Mouse (Mus musculus) C2C12 (cell line): ENCODE measurements around the gene Nudt1. TPM values are rescaled to one million over a fixed set of nuclear protein-coding genes. Genes with fewer than 3 reads are reported as not detected.
A peak's percentile ranks its signal among the peaks of the same experiment; 100 is the strongest.

Source experiments
- H3K27me3 ChIP-seq: one replicate; pipeline ENCODE4 v1.6.1; 2011; ENCODE audit not compliant: control insufficient read depth, insufficient read depth, insufficient read length
- H3K36me3 ChIP-seq: one replicate; pipeline ENCODE4 v1.6.1; 2011; ENCODE audit not compliant: control insufficient read depth, insufficient read depth
- H3K4me3 ChIP-seq: one replicate; pipeline ENCODE4 v1.5.1; 2011; ENCODE audit warnings: mild to moderate bottlenecking, control low read depth; ENCODE audit not compliant: poor library complexity, insufficient read depth, severe bottlenecking
- H3K79me2 ChIP-seq: one replicate; pipeline ENCODE4 v1.6.1; 2011; ENCODE audit not compliant: control insufficient read depth, insufficient read depth
- H3K79me3 ChIP-seq: one replicate; pipeline ENCODE4 v1.6.1; 2011; ENCODE audit warnings: low read depth, control low read depth
- H3ac ChIP-seq: one replicate; pipeline ENCODE3; 2011; ENCODE audit warnings: low read depth; ENCODE audit not compliant: control insufficient read depth, insufficient read length
- CEBPB ChIP-seq: IDR thresholded peaks from one replicate; pipeline ENCODE4 v1.6.1; 2011; ENCODE audit warnings: low read depth, mild to moderate bottlenecking, control low read depth, moderate library complexity
- CTCF ChIP-seq: IDR thresholded peaks from one replicate; pipeline ENCODE4 v1.5.1; 2011; ENCODE audit not compliant: control insufficient read depth, insufficient read depth, insufficient read length
- FOSL1 ChIP-seq: IDR thresholded peaks from one replicate; pipeline ENCODE4 v1.8.0; 2011; ENCODE audit warnings: mild to moderate bottlenecking, low read length; ENCODE audit not compliant: poor library complexity, insufficient read depth, severe bottlenecking
- MAX ChIP-seq: IDR thresholded peaks from one replicate; pipeline ENCODE4 v1.6.1; 2011; ENCODE audit warnings: mild to moderate bottlenecking, control low read depth
- MYOD1 ChIP-seq: IDR thresholded peaks from one replicate; pipeline ENCODE4 v1.6.1; 2011; ENCODE audit warnings: low read depth; ENCODE audit not compliant: control insufficient read depth, insufficient read length
- MYOG ChIP-seq: IDR thresholded peaks from one replicate; pipeline ENCODE4 v1.6.1; 2011; ENCODE audit not compliant: control insufficient read depth, insufficient read length; ENCODE audit errors: extremely low read depth
- USF1 ChIP-seq: IDR thresholded peaks from one replicate; pipeline ENCODE4 v1.6.1; 2011; ENCODE audit warnings: low read depth, mild to moderate bottlenecking, control low read depth, moderate library complexity
- polyA plus RNA-seq: library from polyadenylated mRNA; unstranded; fragments of >200 nt; fragmentation: generic; extraction: Trizol; gene quantifications from one replicate; pipeline ENCODE4 v1.2.1, GENCODE M21; 2012; ENCODE audit warnings: missing spikeins

Nudt1 gene
- polyA plus RNA-seq, 1 experiment: 37.7 TPM

GRCm38 (mm10) chr5:140378121-140378853 is 56.8 kb downstream of the Nudt1 start:
- Histone ChIP-seq H3K79me2 (peaks cover 100% of the 10 kb centered on the region), H3K27me3 (no peaks in the 10 kb centered on the region), H3K4me3 (no peak overlapping the region), H3K79me3 (peaks cover 67% of the 10 kb centered on the region), H3ac (no peak overlapping the region), H3K36me3 (peaks cover 6% of the 10 kb centered on the region)
- TF ChIP-seq CTCF (no peak), CEBPB (no peak), MAX (no peak)

- Histone ChIP-seq H3ac (no peak overlapping the region), H3K79me3 (peaks cover 63% of the 10 kb centered on the region), H3K4me3 (no peak overlapping the region), H3K27me3 (no peaks in the 10 kb centered on the region), H3K79me2 (peaks cover 99% of the 10 kb centered on the region), H3K36me3 (peaks cover 3% of the 10 kb centered on the region)
- TF ChIP-seq FOSL1 (no peak), USF1 (no peak), MYOD1 (no peak), MYOG (no peak), CTCF (no peak), MAX (no peak), CEBPB (no peak)
Observed at GRCm38 (mm10) chr5:140379299-140379698, 57.8 kb downstream of the Nudt1 start.

GRCm38 (mm10) chr5:140381156-140381555 is 59.7 kb downstream of the Nudt1 start:
- Histone ChIP-seq H3K79me3 (peaks cover 64% of the 10 kb centered on the region), H3K36me3 (peaks cover 7% of the 10 kb centered on the region), H3ac (no peak overlapping the region), H3K27me3 (no peaks in the 10 kb centered on the region), H3K4me3 (no peak overlapping the region), H3K79me2 (peaks cover 99% of the 10 kb centered on the region)
- TF ChIP-seq MYOD1 (no peak), CEBPB (no peak), USF1 (no peak), CTCF (no peak), FOSL1 (no peak), MAX (no peak), MYOG (no peak)

GRCm38 (mm10) chr5:140382688-140383087 is 61.2 kb downstream of the Nudt1 start:
- TF ChIP-seq MYOD1: no peak
- TF ChIP-seq CTCF: no peak
- TF ChIP-seq MAX: no peak
- no peak for TF ChIP-seq MYOG
- TF ChIP-seq CEBPB: no peak
- TF ChIP-seq USF1: no peak
- TF ChIP-seq FOSL1: no peak
- Histone ChIP-seq H3K27me3 (no peaks in the 10 kb centered on the region), H3ac (no peak overlapping the region), H3K4me3 (no peak overlapping the region), H3K36me3 (peaks cover 7% of the 10 kb centered on the region), H3K79me2 (peaks cover 99% of the 10 kb centered on the region), H3K79me3 (peaks cover 73% of the 10 kb centered on the region)

- no peak overlapping the region for H3K4me3 ChIP-seq
- peaks cover 7% of the 10 kb centered on the region for H3K36me3 ChIP-seq
- TF ChIP-seq CEBPB (no peak), CTCF (no peak), MYOD1 (no peak), FOSL1 (no peak), MYOG (no peak), MAX (no peak), USF1 (no peak)
- H3K79me2 ChIP-seq: peaks cover 99% of the 10 kb centered on the region
- H3K79me3 ChIP-seq: peaks cover 73% of the 10 kb centered on the region
- no peaks in the 10 kb centered on the region for H3K27me3 ChIP-seq
- H3ac ChIP-seq: peak overlapping the region; percentile 25
Observed at GRCm38 (mm10) chr5:140383559-140383958, 62.1 kb downstream of the Nudt1 start.

GRCm38 (mm10) chr5:140384462-140384861 is 63.0 kb downstream of the Nudt1 start:
- H3K79me3 ChIP-seq: peaks cover 72% of the 10 kb centered on the region
- H3K79me2 ChIP-seq: peaks cover 93% of the 10 kb centered on the region
- no peak for TF ChIP-seq USF1
- TF ChIP-seq MYOD1: no peak
- no peak overlapping the region for H3ac ChIP-seq
- H3K27me3 ChIP-seq: no peaks in the 10 kb centered on the region
- H3K36me3 ChIP-seq: peaks cover 7% of the 10 kb centered on the region
- no peak overlapping the region for H3K4me3 ChIP-seq
